ENCODE assay signal across 23 mouse cellular contexts in genomic region chr3:101691937-101692604, GRCm38 (mm10).
DNase-seq lines count a peak whose midpoint lies in the region; ATAC-seq and TF ChIP-seq lines count a peak whose summit lies in the region.
"Had no signal": no experiment of that assay in that cellular context is flagged by ENCODE, and none has a peak within 500 bp of the region (broad histone marks: within the 10 kb centered on the region; RNA-seq: fewer than 3 reads in every experiment).

No protein-coding gene starts in this region.

- no peaks in the 10 kb centered on the region for H3K4me1 ChIP-seq in embryonic facial prominence, embryonic 15.5 days
- no peaks in the 10 kb centered on the region for H3K4me1 ChIP-seq in hindbrain, embryonic 13.5 days (replicated peaks)
- H3K4me1 ChIP-seq: forebrain, embryonic 13.5 days had no signal

- no peak for ATAC-seq in embryonic facial prominence, embryonic 15.5 days (ENCODE audit: insufficient number of reproducible peaks, low FRiP score, low TSS enrichment, low read depth)
- ATAC-seq in megakaryocyte progenitor cell, adult 5-6 weeks (replicated peaks; ENCODE audit: poor library complexity): 0 out of 2 replicates have a peak, but pooled peaks have one; percentile 14
- no peak for ATAC-seq in hindbrain, embryonic 13.5 days (ENCODE audit: low FRiP score)
- ATAC-seq: forebrain, embryonic 13.5 days; hindbrain, embryonic 16.5 days; inflammation-experienced regulatory T-cells, adult 6 months; intestine, postnatal 0 days had no signal

- H3K36me3 ChIP-seq in C2C12 (ENCODE audit: control insufficient read depth, insufficient read depth): no peaks in the 10 kb centered on the region
- no peaks in the 10 kb centered on the region for H3K36me3 ChIP-seq in embryonic facial prominence, embryonic 15.5 days
- H3K36me3 ChIP-seq in hindbrain, embryonic 13.5 days: no peaks in the 10 kb centered on the region
- H3K36me3 ChIP-seq: heart, embryonic 12.5 days had no signal

- H3K4me3 ChIP-seq in C2C12 (ENCODE audit: insufficient read depth, poor library complexity, severe bottlenecking): no peak overlapping the region
- no peak overlapping the region for H3K4me3 ChIP-seq in embryonic facial prominence, embryonic 15.5 days (replicated peaks)
- no peak overlapping the region for H3K4me3 ChIP-seq in hindbrain, embryonic 13.5 days
- H3K4me3 ChIP-seq: forebrain, embryonic 13.5 days; gastrocnemius, adult 2 months; heart, embryonic 12.5 days had no signal

- H3K27ac ChIP-seq in embryonic facial prominence, embryonic 15.5 days (replicated peaks): peak overlapping the region; percentile 31; the same call in 1 of the 2 replicates
- no peak overlapping the region for H3K27ac ChIP-seq in hindbrain, embryonic 13.5 days
- H3K27ac ChIP-seq: forebrain, embryonic 13.5 days; gastrocnemius, adult 2 months had no signal

- H3ac ChIP-seq in C2C12 (ENCODE audit: control insufficient read depth, insufficient read length, low read depth): no peak overlapping the region

- no peaks in the 10 kb centered on the region for H3K79me2 ChIP-seq in C2C12 (ENCODE audit: control insufficient read depth, insufficient read depth)

- H3K79me3 ChIP-seq in C2C12 (ENCODE audit: low read depth): no peaks in the 10 kb centered on the region

- H3K4me2 ChIP-seq in embryonic facial prominence, embryonic 15.5 days (replicated peaks): no peak overlapping the region
- no peak overlapping the region for H3K4me2 ChIP-seq in hindbrain, embryonic 13.5 days
- H3K4me2 ChIP-seq: forebrain, embryonic 13.5 days; heart, embryonic 12.5 days had no signal

- 47% methylated on average over 8 of the region's 8 CpGs for WGBS in embryonic facial prominence, embryonic 15.5 days
- 85% methylated on average over 8 of the region's 8 CpGs for WGBS in hindbrain, embryonic 13.5 days

- TF ChIP-seq CTCF in C2C12 (IDR thresholded peaks at IDR 0.05; ENCODE audit: control insufficient read depth, insufficient read depth, insufficient read length): no peak

- H3K27me3 ChIP-seq in C2C12 (ENCODE audit: control insufficient read depth, insufficient read depth, insufficient read length): no peaks in the 10 kb centered on the region
- H3K27me3 ChIP-seq in embryonic facial prominence, embryonic 15.5 days: no peaks in the 10 kb centered on the region
- no peaks in the 10 kb centered on the region for H3K27me3 ChIP-seq in hindbrain, embryonic 13.5 days
- H3K27me3 ChIP-seq: CH12.LX; forebrain, embryonic 13.5 days; heart, embryonic 12.5 days had no signal

- intact Hi-C loops in left cerebral cortex, postnatal 4 days (cut with DNase I): no loop called here

- H3K9ac ChIP-seq in embryonic facial prominence, embryonic 15.5 days: no peak overlapping the region
- H3K9ac ChIP-seq in hindbrain, embryonic 13.5 days: no peak overlapping the region
- H3K9ac ChIP-seq: forebrain, embryonic 13.5 days; heart, embryonic 12.5 days had no signal

- no peaks in the 10 kb centered on the region for H3K9me3 ChIP-seq in embryonic facial prominence, embryonic 15.5 days (replicated peaks)
- no peaks in the 10 kb centered on the region for H3K9me3 ChIP-seq in hindbrain, embryonic 13.5 days
- H3K9me3 ChIP-seq: heart, embryonic 12.5 days had no signal

- peak; percentile 42 for DNase-seq in 3134 (ENCODE audit: extremely low read depth, insufficient read length, low spot score)
- DNase-seq in lung, postnatal 14 days: no peak
- DNase-seq in layer of hippocampus, adult 9-11 months: no peak
- no peak for DNase-seq in left cerebral cortex, postnatal 4 days
- DNase-seq: adrenal gland, adult 2 months; adrenal gland, postnatal 25 days; B cell, adult 2 months; cerebellum, adult 9-10 months; cerebellum, postnatal 25 days; gastrocnemius, adult 2 months; gastrocnemius, postnatal 25 days; heart, adult 18-20 months; kidney, adult 8-10 months had no signal

TF ChIP-seq in C2C12, 6 proteins besides CTCF, POLR2A, EP300 and RAD21:
- no peak for TF ChIP-seq MAX (IDR thresholded peaks at IDR 0.05)
- TF ChIP-seq MYOD1 (IDR thresholded peaks at IDR 0.05; ENCODE audit: control insufficient read depth, insufficient read length, low read depth): peak; percentile 16
